Mouse (Mus musculus): ENCODE results near the gene Slc22a1.

DNA sequence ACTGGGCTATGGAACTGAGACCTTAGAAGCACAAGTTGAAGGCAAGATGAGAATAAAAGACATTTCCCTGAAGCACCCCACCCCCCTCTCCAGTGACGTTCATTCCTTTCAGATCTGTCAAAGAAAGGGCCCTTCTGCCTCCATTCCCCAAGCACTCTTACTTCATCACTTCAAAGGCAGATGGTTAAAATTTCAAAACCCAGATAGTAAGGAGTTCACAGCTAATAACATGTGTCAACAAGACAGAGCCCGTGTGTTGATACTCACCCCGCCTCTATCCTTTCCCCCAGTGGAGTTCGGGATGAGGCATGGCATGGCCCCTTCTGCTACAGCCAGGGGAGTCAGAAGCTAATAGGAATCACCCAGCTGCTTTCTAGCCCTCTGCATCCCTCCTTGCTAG is 60.2 kb downstream of the Slc22a1 start:
- TF ChIP-seq EP300 (optimal IDR thresholded peaks at IDR 0.05) (no peak), CTCF (IDR thresholded peaks at IDR 0.05; ENCODE audit: low read depth) (no peak)

Data from stomach, postnatal 0 days (tissue).